Mouse (Mus musculus) heart, postnatal 0 days (tissue): ENCODE data around the gene Arpc1a. TPM values are rescaled to one million over a fixed set of nuclear protein-coding genes. Genes with fewer than 3 reads are reported as not detected.

Experiments used
- ATAC-seq: fragments of 200-750 bp; cut with Nextera tagmentation; 2 replicates; pipeline ENCODE4 v1.8.0; 2017; ENCODE audit warnings: low read depth, moderate number of reproducible peaks, moderate library complexity; ENCODE audit not compliant: insufficient read depth
- DNase-seq: peaks from one replicate; pipeline ENCODE4 v3.0.0-alpha.2; 2016; ENCODE audit warnings: low spot score
- H3K27ac ChIP-seq: fragments of 300-500 bp; sonication (generic); 2 replicates; pipeline ENCODE4 v1.5.1; 2014; ENCODE audit warnings: low read depth, mild to moderate bottlenecking
- H3K27me3 ChIP-seq: fragments of 300-500 bp; sonication (generic); 2 replicates; pipeline ENCODE4 v1.6.1; 2014; ENCODE audit warnings: low read length, mixed read lengths; ENCODE audit not compliant: control insufficient read depth, insufficient read depth
- H3K36me3 ChIP-seq: fragments of 300-500 bp; sonication (generic); replicated peaks from 2 replicates; pipeline ENCODE4 v1.6.1; 2014; ENCODE audit warnings: low read length, mixed read lengths; ENCODE audit not compliant: control insufficient read depth, insufficient read depth
- H3K4me1 ChIP-seq: fragments of 300-500 bp; sonication (generic); 2 replicates; pipeline ENCODE4 v1.6.1; 2014; ENCODE audit warnings: antibody characterized with exemption; ENCODE audit not compliant: control insufficient read depth, insufficient read depth
- H3K4me2 ChIP-seq: fragments of 300-500 bp; sonication (generic); 2 replicates; pipeline ENCODE4 v1.6.1; 2014; ENCODE audit warnings: low read depth, mild to moderate bottlenecking, low read length, moderate library complexity
- H3K4me3 ChIP-seq: fragments of 300-500 bp; sonication (generic); 2 replicates; pipeline ENCODE4 v1.5.1; 2014; ENCODE audit warnings: low read depth, low read length
- H3K9ac ChIP-seq: fragments of 300-500 bp; sonication (generic); replicated peaks from 2 replicates; pipeline ENCODE4 v1.6.1; 2014; ENCODE audit warnings: low read depth, low read length, mixed read lengths
- H3K9me3 ChIP-seq: fragments of 300-500 bp; sonication (generic); replicated peaks from 2 replicates; pipeline ENCODE4 v1.6.1; 2016; ENCODE audit warnings: low read length; ENCODE audit not compliant: control insufficient read depth
- CTCF ChIP-seq: IDR thresholded peaks from 2 replicates; pipeline ENCODE4 v1.5.1; 2016; ENCODE audit warnings: antibody characterized with exemption, control low read depth, low read depth
- EP300 ChIP-seq: IDR thresholded peaks from 2 replicates; pipeline ENCODE4 v1.6.1; 2016; ENCODE audit warnings: antibody characterized with exemption, low read depth
- WGBS: fragments of 180-500 bp; shearing (Covaris S2); extraction: QIAGEN DNeasy Blood & Tissue Kit; methylation state at CpG from one replicate; pipeline ENCODE4 v1.1.7; 2014; 5-methylcytosine and 5-hydroxymethylcytosine counted together
- polyA plus RNA-seq: library from polyadenylated mRNA; unstranded; fragments of >200 nt; fragmentation: Nextera tagmentation; extraction: Ambion mirVana; gene quantifications from 2 replicates; pipeline ENCODE4 v1.2.1, GENCODE M21; 2015
- total RNA-seq: library from RNA; depleted of rRNA; stranded (reverse); fragments of >200 nt; gene quantifications from 2 replicates; pipeline ENCODE4 v1.2.3, GENCODE M21; 2014; ENCODE audit warnings: low replicate concordance

Gene Arpc1a
- total and polyA plus RNA-seq, 2 experiments from 2014 or later = 73.5 to 82.0 TPM

GRCm38 (mm10) chr5:145058722-145059121 lies 24.9 kb upstream of the Arpc1a start:
- TF ChIP-seq EP300 (no peak), CTCF (no peak)
- DNase-seq = no peak
- Histone ChIP-seq H3K9me3 (no peaks in the 10 kb centered on the region), H3K36me3 (no peaks in the 10 kb centered on the region), H3K4me2 (no peak overlapping the region), H3K9ac (no peak overlapping the region), H3K4me3 (no peak overlapping the region), H3K27me3 (no peaks in the 10 kb centered on the region), H3K4me1 (no peaks in the 10 kb centered on the region), H3K27ac (no peak overlapping the region)
- ATAC-seq = no peak
- 90% methylated on average over 7 of the region's 7 CpGs for WGBS

DNA sequence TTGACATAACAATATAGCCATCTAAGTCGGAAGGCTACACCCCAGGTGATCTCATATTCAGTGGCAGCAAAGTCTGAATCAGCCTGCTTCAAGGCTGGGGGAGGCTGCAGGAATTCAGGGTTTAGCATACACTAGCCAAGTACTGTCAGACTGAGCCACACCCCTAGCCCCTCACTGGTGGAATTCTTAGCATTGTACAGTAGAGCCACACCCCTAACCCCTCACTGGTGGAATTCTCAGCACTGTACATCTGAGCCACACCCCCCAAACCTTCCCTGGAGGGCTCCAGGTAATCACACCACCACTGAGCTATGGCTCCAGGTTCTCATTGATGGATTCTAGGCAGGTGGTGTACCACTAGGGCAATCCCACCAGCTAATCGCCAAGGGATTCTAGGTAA lies 24.1 kb upstream of the Arpc1a start:
- H3K36me3 ChIP-seq = no peaks in the 10 kb centered on the region
- no peak overlapping the region for H3K9ac ChIP-seq
- 79% methylated on average over 2 of the region's 2 CpGs for WGBS
- no peak overlapping the region for H3K4me2 ChIP-seq
- H3K9me3 ChIP-seq = no peaks in the 10 kb centered on the region
- TF ChIP-seq CTCF (no peak), EP300 (no peak)
- H3K27ac ChIP-seq = no peak overlapping the region
- ATAC-seq (no peak), DNase-seq (no peak)
- no peaks in the 10 kb centered on the region for H3K27me3 ChIP-seq
- no peak overlapping the region for H3K4me3 ChIP-seq
- no peaks in the 10 kb centered on the region for H3K4me1 ChIP-seq

DNA sequence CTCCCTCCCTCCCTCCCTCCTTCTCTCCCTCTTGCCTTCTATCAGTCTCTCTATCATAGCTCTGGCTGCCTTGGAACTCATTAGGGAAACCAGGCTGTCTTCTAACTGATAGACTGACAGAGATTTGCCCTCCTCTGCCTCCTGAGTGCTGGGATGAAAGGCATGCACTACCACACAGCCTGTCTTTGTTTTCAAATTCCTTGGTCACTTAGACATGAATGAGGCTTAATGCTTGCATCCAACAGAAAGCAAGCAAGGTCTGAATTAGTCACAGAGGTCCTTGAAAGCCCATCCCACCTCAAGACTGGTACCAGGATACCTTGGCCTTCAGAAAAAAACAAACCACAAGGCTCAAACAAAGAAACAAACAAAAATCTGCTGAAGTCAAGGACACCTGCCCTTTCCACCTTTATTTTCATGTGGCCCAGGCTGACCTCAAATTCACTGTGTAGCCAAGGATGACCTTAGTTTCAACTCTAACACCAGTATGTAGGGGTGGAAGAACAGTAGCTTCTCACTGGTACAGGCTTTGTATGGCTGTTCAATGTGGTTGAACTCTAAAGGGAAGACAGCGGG lies 18.8 kb upstream of the Arpc1a start:
- no peak for ATAC-seq
- WGBS = 97% methylated on average over 1 of the region's 1 CpGs

DNA sequence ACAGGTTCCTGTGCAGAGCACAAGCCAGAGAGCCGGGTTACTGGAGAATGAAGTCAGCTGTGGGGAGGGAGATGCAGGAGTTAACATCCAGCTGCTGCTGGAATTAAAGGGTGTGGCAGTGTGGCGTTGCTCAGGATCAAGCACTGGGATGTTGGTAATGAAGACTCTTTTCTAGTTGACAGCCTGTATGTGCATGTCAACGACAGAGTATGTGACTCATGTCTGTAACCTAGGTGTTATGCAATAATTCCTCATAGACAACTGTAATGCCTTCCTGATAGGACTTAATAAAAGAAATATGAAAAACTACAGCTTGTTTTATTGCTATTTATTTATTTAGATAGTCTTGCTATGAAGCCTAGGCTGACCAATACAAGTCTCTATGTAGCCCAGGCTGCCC lies 14.8 kb upstream of the Arpc1a start:
- no peaks in the 10 kb centered on the region for H3K27me3 ChIP-seq
- 35% methylated on average over 3 of the region's 3 CpGs for WGBS
- no peak for DNase-seq

More for the DNA sequence above, 18.8 kb upstream of the Arpc1a start:
- Histone ChIP-seq H3K27ac (no peak overlapping the region), H3K4me2 (no peak overlapping the region), H3K4me3 (no peak overlapping the region), H3K36me3 (no peaks in the 10 kb centered on the region), H3K4me1 (no peaks in the 10 kb centered on the region), H3K9ac (no peak overlapping the region), H3K27me3 (no peaks in the 10 kb centered on the region), H3K9me3 (no peaks in the 10 kb centered on the region)
- DNase-seq = no peak
- TF ChIP-seq CTCF = no peak
- TF ChIP-seq EP300 = no peak

GRCm38 (mm10) chr5:145069707-145070106 lies 13.9 kb upstream of the Arpc1a start:
- Histone ChIP-seq H3K9me3 (no peaks in the 10 kb centered on the region), H3K9ac (no peak overlapping the region), H3K4me3 (no peak overlapping the region), H3K27me3 (no peaks in the 10 kb centered on the region), H3K4me1 (no peaks in the 10 kb centered on the region), H3K4me2 (no peak overlapping the region), H3K27ac (no peak overlapping the region), H3K36me3 (no peaks in the 10 kb centered on the region)
- TF ChIP-seq EP300 (no peak), CTCF (peak; percentile 87)
- DNase-seq = peak; percentile 39
- no peak for ATAC-seq
- WGBS = under 1% methylated on average over 5 of the region's 5 CpGs

More for the DNA sequence above, 14.8 kb upstream of the Arpc1a start:
- Histone ChIP-seq H3K36me3 (no peaks in the 10 kb centered on the region), H3K9me3 (no peaks in the 10 kb centered on the region), H3K27ac (no peak overlapping the region), H3K4me3 (no peak overlapping the region), H3K4me2 (no peak overlapping the region), H3K4me1 (no peaks in the 10 kb centered on the region), H3K9ac (no peak overlapping the region)
- ATAC-seq = no peak
- no peak for TF ChIP-seq CTCF
- TF ChIP-seq EP300 = no peak

DNA sequence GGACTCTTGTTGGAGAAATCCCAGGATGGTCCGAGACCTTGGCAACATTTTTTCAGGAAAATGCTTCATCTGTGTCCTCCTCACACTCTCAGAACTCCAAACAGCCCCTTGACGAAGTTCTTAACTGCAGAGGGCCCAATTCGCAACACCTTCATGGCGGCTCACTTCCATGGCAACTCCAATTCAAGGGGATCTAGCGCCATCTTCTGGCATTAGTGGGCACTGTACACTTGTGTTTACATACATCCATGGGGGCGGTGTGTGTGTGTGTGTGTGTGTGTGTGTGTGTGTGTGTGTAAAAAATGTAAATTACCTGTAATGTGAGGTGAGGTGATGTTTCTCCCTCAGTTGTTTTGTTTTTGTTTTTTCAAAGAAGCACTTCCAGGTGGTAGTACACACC lies 12.3 kb upstream of the Arpc1a start:
- TF ChIP-seq EP300 = no peak
- peak; percentile 36 for TF ChIP-seq CTCF
- no peak overlapping the region for H3K4me2 ChIP-seq
- H3K27ac ChIP-seq = no peak overlapping the region
- no peak overlapping the region for H3K4me3 ChIP-seq
- H3K4me1 ChIP-seq = no peaks in the 10 kb centered on the region
- no peak overlapping the region for H3K9ac ChIP-seq
- WGBS = 50% methylated on average over 6 of the region's 6 CpGs
- H3K9me3 ChIP-seq = no peaks in the 10 kb centered on the region
- no peak for DNase-seq
- no peaks in the 10 kb centered on the region for H3K27me3 ChIP-seq
- H3K36me3 ChIP-seq = no peaks in the 10 kb centered on the region
- no peak for ATAC-seq
